Mouse (Mus musculus): ENCODE measurements around the gene Rtl6. TPM values are rescaled to one million over a fixed set of nuclear protein-coding genes. Genes with fewer than 3 reads are reported as not detected.

The Rtl6 gene
- polyA plus RNA-seq, 1 experiment from 2014 or later, result 48.8 TPM

- H3K27me3 ChIP-seq, result no peaks in the 10 kb centered on the region
- H3K4me3 ChIP-seq (replicated peaks), result no peak overlapping the region
- 53% methylated on average over 7 of the region's 7 CpGs for WGBS
- no peaks in the 10 kb centered on the region for H3K9me3 ChIP-seq
- no peak overlapping the region for H3K4me2 ChIP-seq
- H3K4me1 ChIP-seq, result peaks cover 26% of the 10 kb centered on the region
- H3K27ac ChIP-seq, result no peak overlapping the region
- ATAC-seq (ENCODE audit: low FRiP score), result no peak
- no peak overlapping the region for H3K9ac ChIP-seq
- H3K36me3 ChIP-seq (replicated peaks), result no peaks in the 10 kb centered on the region
Observed at GRCm38 (mm10) chr15:84504895-84505294, 52.7 kb downstream of the Rtl6 start.

Other genes with a start within 250 kb of the Rtl6 start
- gene Parvg, start 233.8 kb downstream of the Rtl6 start, polyA plus RNA-seq (2016; fragmentation: Nextera tagmentation; extraction: Ambion mirVana), result 0.60 and 0.61 TPM in 2 replicates
- gene Shisal1, start 110.7 kb downstream of the Rtl6 start, polyA plus RNA-seq (2016; fragmentation: Nextera tagmentation; extraction: Ambion mirVana), result 8.7 and 9.2 TPM in 2 replicates
- gene Prr5, start 111.8 kb upstream of the Rtl6 start, polyA plus RNA-seq (2016; fragmentation: Nextera tagmentation; extraction: Ambion mirVana), result 7.6 and 10.1 TPM in 2 replicates
- 0.60 and 1.1 TPM in 2 replicates for gene Arhgap8, start 162.2 kb upstream of the Rtl6 start, polyA plus RNA-seq (2016; fragmentation: Nextera tagmentation; extraction: Ambion mirVana)